Mouse (Mus musculus) myocyte (in vitro differentiated cells): ENCODE data around the gene Ttbk2. TPM values are rescaled to one million over a fixed set of nuclear protein-coding genes. Genes with fewer than 3 reads are reported as not detected.

Experiments used
- H3K27me3 ChIP-seq: one replicate; pipeline ENCODE4 v1.6.1; 2011; ENCODE audit not compliant: control insufficient read depth, insufficient read depth, insufficient read length
- H3K36me3 ChIP-seq: one replicate; pipeline ENCODE4 v1.6.1; 2011; ENCODE audit not compliant: control insufficient read depth, insufficient read depth
- H3K4me2 ChIP-seq: one replicate; pipeline ENCODE4 v1.6.1; 2011; ENCODE audit warnings: low read depth, control low read depth
- H3K4me3 ChIP-seq: one replicate; pipeline ENCODE4 v1.5.1; 2011; ENCODE audit warnings: mild to moderate bottlenecking, control low read depth, moderate library complexity
- H3K79me2 ChIP-seq: one replicate; pipeline ENCODE4 v1.6.1; 2011; ENCODE audit not compliant: control insufficient read depth, insufficient read depth
- H3ac ChIP-seq: one replicate; pipeline ENCODE4 v1.6.1; 2011; ENCODE audit not compliant: control insufficient read depth, insufficient read length
- CEBPB ChIP-seq: IDR thresholded peaks from 2 replicates; pipeline ENCODE4 v1.6.1; 2011; ENCODE audit warnings: mild to moderate bottlenecking, moderate library complexity; ENCODE audit not compliant: poor library complexity, insufficient read depth, severe bottlenecking
- E2F4 ChIP-seq: IDR thresholded peaks from one replicate; pipeline ENCODE4 v1.6.1; 2011; ENCODE audit warnings: mild to moderate bottlenecking, control low read depth, moderate library complexity; ENCODE audit not compliant: insufficient read depth
- MAX ChIP-seq: IDR thresholded peaks from one replicate; pipeline ENCODE4 v1.6.1; 2011; ENCODE audit warnings: low read depth, mild to moderate bottlenecking, control low read depth
- MYOD1 ChIP-seq, 3 experiments: IDR thresholded peaks; one replicate each; pipeline ENCODE4 v1.6.1; 2011; ENCODE audit warnings: control low read depth in 2 of 3, low read depth in 2 of 3, mild to moderate bottlenecking in 2 of 3, moderate library complexity in 1 of 3; ENCODE audit not compliant: insufficient read length in 2 of 3, control insufficient read depth in 1 of 3
- MYOG ChIP-seq, 3 experiments: IDR thresholded peaks; one replicate each; pipeline ENCODE4 v1.6.1; 2011; ENCODE audit warnings: control low read depth in 2 of 3, low read depth in 2 of 3, mild to moderate bottlenecking in 2 of 3; ENCODE audit not compliant: insufficient read length in 2 of 3, control insufficient read depth in 1 of 3, insufficient read depth in 1 of 3
- POLR2A ChIP-seq: IDR thresholded peaks from one replicate; pipeline ENCODE4 v1.6.1; 2011; ENCODE audit warnings: low read depth, mild to moderate bottlenecking, control low read depth, moderate library complexity; ENCODE audit not compliant: insufficient read length
- POLR2AphosphoS2 ChIP-seq: IDR thresholded peaks from one replicate; pipeline ENCODE4 v1.6.1; 2011; ENCODE audit warnings: low read depth, control low read depth; ENCODE audit not compliant: insufficient read length
- REST ChIP-seq: IDR thresholded peaks from one replicate; pipeline ENCODE4 v1.6.1; 2011; ENCODE audit warnings: mild to moderate bottlenecking, control low read depth, moderate library complexity; ENCODE audit not compliant: insufficient read depth, insufficient read length
- SRF ChIP-seq: IDR thresholded peaks from one replicate; pipeline ENCODE4 v1.6.1; 2011; ENCODE audit warnings: low read depth; ENCODE audit not compliant: control insufficient read depth, insufficient read length
- TCF12 ChIP-seq: IDR thresholded peaks from one replicate; pipeline ENCODE4 v1.6.1; 2011; ENCODE audit warnings: mild to moderate bottlenecking, control low read depth; ENCODE audit not compliant: poor library complexity, insufficient read depth, severe bottlenecking
- TCF3 ChIP-seq: IDR thresholded peaks from one replicate; pipeline ENCODE4 v1.6.1; 2011; ENCODE audit warnings: low read depth, control low read depth; ENCODE audit not compliant: insufficient read length
- USF1 ChIP-seq: IDR thresholded peaks from one replicate; pipeline ENCODE4 v1.6.1; 2011; ENCODE audit warnings: low read depth, mild to moderate bottlenecking, control low read depth, moderate library complexity
- polyA plus RNA-seq: library from polyadenylated mRNA; unstranded; fragments of >200 nt; fragmentation: generic; extraction: Trizol; gene quantifications from one replicate; pipeline ENCODE4 v1.2.1, GENCODE M21; 2012; ENCODE audit warnings: missing spikeins

Ttbk2 gene
- polyA plus RNA-seq, 1 experiment = 2.4 TPM

GRCm38 (mm10) chr2:120697767-120698166 lies 152.6 kb downstream of the Ttbk2 start:
- H3K36me3 ChIP-seq = peaks cover 14% of the 10 kb centered on the region

More at GRCm38 (mm10) chr2:120697767-120698166, 152.6 kb downstream of the Ttbk2 start:
- TF ChIP-seq POLR2A = no peak
- no peak for TF ChIP-seq MYOD1 (IDR thresholded peaks at IDR 0.05; ENCODE audit: control insufficient read depth in 1 of 3, insufficient read length in 2 of 3, low read depth in 2 of 3)
- no peak for TF ChIP-seq CEBPB
- TF ChIP-seq TCF3 = no peak
- no peak for TF ChIP-seq MAX
- no peak for TF ChIP-seq SRF
- no peak for TF ChIP-seq MYOG (IDR thresholded peaks at IDR 0.05; ENCODE audit: control insufficient read depth in 1 of 3, insufficient read depth in 1 of 3, insufficient read length in 2 of 3, low read depth in 2 of 3)
- TF ChIP-seq USF1 = no peak
- no peak for TF ChIP-seq TCF12
- TF ChIP-seq REST = no peak
- TF ChIP-seq POLR2AphosphoS2 = no peak
- no peak for TF ChIP-seq E2F4
- Histone ChIP-seq H3K4me2 (no peak overlapping the region), H3K27me3 (no peaks in the 10 kb centered on the region), H3K4me3 (no peak overlapping the region), H3ac (no peak overlapping the region), H3K79me2 (no peaks in the 10 kb centered on the region)

Other genes with a start within 250 kb of the Ttbk2 start
- 4.4 TPM for gene Haus2, start 241.2 kb downstream of the Ttbk2 start, polyA plus RNA-seq
- 12.5 TPM for gene Lrrc57, start 241.1 kb downstream of the Ttbk2 start, polyA plus RNA-seq
- gene Stard9, start 221.5 kb downstream of the Ttbk2 start, polyA plus RNA-seq = 5.1 TPM
- gene Cdan1, start 476 bp downstream of the Ttbk2 start, polyA plus RNA-seq = 5.0 TPM
- gene Ubr1, start 120.1 kb upstream of the Ttbk2 start, polyA plus RNA-seq = 5.8 TPM
- gene Tmem62, start 126.4 kb upstream of the Ttbk2 start, polyA plus RNA-seq = 11.3 TPM
- 48.4 TPM for gene Ccndbp1, start 157.8 kb upstream of the Ttbk2 start, polyA plus RNA-seq
- gene Epb42, start 186.5 kb upstream of the Ttbk2 start, polyA plus RNA-seq = not detected
- gene Tgm5, start 235.2 kb upstream of the Ttbk2 start, polyA plus RNA-seq = 0.54 TPM